Mouse (Mus musculus) skeletal muscle tissue, adult 2 months (tissue): ENCODE results near the gene Zfp692.

Source experiments
- DNase-seq: peaks from one replicate; pipeline ENCODE4 v3.0.0-alpha.2; 2012; ENCODE audit warnings: low read depth, low spot score

Gene Zfp692

DNA sequence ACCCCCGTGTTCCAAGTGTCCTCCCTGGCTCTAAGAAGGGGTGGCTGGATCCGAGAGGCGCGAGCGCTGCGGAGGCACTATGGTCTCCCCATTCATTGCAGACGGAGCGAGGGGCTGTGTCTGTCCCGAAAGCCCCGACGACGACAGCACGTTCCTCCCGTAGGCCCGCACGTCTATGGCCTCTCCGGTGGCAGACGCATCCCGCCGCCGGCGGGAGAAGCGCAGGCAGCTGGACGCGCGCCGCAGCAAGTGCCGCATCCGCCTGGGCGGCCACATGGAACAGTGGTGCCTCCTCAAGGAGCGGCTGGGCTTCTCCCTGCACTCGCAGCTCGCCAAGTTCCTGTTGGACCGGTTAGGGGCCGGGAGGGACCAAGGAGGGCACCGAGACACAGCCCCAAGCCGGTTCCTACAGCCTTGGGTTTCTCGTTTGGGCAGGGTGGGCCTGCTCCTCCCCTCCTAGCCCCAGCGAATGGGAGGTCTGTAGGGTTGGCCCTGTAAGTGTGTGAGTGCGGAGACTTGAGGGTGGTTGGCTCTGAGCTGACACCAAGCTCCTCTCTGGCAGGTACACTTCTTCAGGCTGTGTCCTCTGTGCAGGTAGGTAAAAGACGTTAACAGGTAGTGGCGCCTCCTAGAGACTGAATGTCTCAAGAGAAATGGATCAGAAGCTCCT lies 677 bp downstream of the Zfp692 start:
- no peak for DNase-seq

DNA sequence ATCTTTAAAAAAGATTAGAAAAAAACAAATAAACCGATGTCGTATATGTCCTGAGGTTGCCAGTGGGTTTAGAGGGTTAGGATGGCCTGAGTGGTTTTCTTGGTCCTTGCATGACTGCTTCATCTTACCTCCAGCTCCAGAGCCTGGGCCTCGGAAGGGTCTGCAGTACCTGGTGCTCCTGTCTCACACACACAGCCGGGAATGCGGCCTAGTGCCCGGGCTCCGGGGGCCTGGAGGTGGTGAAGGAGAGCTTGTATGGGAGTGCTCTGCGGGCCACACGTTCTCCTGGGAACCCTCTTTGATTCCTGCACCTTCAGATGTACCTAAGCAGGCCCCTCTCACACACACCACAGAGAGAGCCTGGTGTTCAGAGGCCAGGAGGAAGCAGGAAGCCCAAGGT lies 1.8 kb downstream of the Zfp692 start:
- DNase-seq: no peak

DNA sequence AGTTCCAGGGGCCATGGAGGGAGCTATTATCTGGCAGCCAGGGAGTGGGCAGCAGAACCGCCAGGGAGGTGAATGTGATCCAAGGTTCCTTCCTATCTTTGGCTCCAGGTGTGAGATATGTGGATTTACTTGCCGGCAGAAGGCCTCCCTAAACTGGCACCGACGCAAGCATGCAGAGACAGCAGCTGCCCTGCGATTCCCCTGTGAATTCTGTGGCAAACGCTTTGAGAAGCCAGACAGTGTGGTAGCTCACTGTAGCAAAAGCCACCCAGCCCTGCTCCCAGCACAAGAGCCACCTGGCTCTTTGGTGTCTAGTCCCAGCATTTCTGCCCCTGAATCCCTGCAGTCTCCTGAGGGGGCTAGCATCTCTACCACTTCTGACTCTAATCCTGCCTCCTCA lies 7.2 kb downstream of the Zfp692 start:
- DNase-seq: no peak

DNA sequence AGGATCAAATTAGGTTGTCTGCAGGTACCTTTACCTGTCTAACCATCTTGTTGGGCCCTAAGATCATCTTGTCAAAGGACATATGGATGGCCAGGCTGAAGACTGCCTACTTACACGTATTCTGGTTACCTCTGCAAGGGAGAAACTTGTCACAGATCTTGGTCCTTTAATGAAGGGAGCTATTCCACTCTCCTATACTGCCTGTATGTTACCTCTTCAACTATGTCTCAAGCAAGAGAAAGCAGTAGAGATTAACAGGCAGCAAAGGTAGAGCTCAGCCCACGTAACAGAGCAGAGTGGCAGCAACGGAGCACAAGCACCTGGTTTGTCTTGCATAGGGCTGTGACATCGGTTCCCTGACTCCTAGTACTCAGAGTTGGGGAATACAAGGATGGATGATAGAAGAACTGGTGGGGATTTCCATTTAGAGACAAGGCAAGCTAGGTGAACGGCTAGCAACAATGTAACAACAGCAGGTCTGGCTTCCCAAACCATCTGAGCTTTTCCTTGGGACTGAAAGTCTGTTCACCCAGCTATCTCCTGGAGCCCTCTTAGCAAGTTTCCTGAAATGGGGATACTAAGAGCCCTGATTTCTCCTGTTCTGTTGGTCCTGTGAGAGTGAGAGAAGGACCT lies 8.8 kb downstream of the Zfp692 start:
- DNase-seq: no peak

DNA sequence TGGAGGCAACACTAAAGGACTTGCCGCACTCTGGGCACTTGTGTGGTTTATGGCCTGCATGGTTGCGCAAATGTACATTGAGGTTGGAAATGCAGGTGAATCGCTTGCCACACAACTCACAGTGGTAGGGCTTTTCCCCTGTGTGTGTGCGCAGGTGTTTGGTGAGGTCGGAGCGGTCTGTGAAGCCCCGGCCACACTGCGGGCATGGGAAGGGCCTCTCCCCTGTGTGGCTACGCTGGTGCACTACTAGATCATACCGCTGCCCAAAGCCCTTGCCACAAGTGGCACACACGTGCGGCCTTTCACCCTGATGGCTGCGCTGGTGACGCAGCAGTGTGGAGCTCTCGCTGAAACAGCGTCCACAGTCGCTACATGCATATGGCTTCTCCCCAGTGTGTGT lies 9.5 kb downstream of the Zfp692 start:
- no peak for DNase-seq

DNA sequence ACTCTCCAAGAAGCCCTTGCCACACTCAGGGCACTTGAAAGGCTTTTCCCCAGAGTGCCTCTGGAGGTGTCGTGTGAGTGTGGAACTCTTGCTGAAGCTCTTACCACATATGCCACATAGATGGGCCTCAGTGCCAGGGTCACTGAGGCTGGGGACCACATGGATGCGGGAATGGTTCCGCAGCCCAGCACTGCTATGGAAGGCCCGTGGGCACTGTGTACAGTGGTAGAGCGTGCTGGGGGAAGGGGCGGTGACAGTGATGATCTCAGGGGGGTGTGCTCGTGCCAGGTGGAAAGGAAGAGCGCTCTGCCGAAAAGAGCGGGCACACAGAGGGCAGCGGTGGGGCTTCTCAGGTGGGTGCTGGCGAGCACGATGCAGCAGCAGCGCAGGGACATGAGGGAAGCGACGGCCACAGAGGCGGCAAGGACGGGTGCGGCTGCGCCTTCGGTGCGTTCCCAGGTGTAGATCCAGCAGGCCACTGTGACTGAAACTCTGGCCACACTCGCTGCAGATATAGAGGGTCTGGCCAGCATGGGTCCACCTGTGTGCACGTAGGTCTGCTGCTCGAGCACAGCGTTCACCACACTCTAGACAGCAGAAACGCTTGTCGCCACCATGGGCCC lies 10.0 kb downstream of the Zfp692 start:
- DNase-seq: no peak

DNA sequence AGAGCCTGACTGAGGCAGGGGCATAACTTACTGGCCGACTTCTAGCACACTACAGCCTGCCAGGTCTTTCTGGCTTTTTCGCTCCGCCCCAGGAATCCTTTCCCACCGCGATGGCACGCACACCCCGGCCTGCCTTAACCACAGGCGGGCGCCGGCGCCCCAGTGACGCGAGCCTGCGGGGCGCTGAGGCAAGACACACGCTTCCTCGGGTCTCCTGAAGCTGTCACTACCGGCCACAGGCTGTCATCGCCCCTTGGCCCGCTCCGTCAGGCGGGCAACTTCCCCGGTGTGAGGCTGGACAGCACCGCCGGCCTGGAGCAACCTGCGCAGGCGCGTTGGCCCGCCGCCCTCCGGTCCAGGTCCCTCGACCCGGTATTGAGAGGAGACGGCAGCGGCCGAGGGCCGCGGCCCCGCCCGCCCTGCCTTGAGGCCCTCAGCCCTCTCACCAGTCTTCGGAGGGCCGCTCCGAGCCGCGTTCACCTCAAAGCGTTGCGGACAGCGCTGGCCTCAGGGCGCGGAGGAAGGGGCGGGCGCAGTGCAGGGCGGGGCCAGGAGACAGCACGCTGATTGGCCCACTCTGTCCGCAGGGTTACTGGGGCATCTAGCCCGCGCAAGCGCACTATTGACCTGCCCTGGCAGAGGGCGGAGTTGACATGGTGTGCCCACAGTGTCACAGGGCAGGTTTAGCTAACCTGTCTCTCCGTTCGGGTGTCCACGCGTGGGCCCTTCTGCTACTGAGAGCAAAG lies 16.1 kb downstream of the Zfp692 start:
- DNase-seq: peak; percentile 98

DNA sequence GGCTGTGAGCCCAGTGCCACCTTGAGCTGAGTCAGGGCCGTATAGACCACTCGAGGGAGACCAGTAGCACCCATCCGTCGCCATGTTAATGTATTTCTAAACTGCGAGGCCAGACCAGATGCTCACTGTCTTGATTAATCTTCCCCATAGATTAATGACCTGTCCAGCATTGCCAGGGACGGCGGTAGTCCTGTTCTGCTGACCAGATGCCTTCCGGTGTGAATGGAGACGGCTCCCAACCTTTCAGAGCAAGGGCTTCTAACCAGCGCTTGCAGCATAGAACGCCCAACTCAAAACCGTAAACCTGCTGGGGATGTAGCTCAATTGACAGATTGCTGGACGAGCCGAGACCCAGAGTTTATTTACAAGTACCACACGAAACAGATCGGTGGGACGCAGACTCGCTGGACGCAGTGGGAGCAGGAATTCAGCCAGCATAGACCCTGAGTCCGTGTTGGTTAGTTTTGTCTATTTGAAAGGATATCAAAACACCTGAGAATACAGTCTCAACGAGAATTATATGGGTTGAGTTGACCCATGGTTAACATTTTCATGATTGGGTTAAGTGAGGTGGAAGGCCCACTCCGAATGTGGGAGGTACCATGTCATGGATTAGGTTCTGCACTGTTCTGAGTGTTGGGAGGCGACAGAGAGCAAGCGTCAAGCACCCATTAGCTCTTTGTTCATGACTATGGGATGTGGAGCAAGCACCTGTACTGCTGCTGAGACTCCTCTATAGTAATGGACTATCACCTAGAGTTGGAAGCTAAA lies 16.9 kb downstream of the Zfp692 start:
- DNase-seq: no peak

DNA sequence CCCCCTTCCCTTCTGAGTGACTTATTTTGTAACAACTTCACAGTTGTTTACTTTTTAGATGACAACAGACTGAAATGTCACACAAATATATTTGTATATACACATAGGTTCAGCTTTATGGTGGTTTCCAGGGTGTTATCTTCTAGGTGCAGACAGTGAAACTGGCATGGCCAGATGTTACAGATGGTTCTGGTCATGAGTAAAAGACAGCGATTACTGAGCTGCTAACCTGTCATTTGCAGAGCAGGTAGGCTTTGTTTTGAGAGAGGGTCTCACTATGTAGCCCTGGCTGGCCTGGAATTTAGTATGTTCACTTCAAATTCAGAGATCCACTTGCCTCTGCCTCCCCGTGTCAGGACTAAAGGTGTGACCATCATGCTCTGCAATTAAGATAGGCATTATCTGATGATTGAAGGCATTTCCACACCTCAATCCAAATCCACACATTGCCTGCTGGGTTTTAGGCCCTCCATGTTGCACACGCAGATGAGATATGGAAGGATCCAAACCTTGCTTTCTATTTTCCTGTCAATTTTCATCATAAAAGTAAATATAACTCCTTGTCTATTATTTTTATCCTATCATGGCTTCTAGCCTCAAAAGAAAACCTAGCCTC lies 17.9 kb downstream of the Zfp692 start:
- no peak for DNase-seq

DNA sequence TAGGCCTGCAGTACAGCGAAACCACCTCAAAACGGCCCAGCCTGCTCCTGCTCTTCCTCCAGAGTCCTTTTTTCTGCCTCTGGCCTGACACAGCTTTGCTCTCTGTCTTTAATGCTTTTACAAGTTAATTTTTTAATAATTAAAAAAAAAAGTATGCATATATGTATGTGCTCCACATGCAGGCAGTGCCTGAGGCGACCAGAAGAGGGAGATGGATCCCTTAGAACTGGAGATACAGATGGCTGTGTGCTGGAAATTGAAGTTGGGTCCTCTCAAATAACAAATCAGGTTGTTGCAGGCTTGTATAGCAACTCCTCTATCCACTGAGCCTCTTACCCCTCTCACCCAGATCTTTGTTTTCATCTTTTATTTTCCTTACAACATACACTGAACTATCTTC lies 19.9 kb downstream of the Zfp692 start:
- no peak for DNase-seq

DNA sequence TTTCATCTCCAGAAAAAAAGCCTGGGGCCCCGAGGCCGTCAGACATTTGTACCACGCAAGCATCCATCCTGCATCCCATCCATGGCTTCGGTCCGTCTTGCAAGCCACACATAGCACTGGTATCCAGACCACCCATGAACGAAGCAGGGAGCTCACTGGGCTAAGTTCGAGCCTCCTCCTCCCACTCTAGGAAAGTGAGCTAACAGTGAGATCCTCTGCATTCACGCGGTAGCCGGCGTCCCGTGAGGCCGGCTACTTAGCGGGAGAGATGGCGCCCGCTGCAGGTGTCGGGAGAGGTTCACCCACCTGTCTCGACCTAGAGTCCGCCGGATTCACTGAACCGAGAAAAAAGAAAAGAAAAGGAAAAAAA lies 23.0 kb downstream of the Zfp692 start:
- no peak for DNase-seq

DNA sequence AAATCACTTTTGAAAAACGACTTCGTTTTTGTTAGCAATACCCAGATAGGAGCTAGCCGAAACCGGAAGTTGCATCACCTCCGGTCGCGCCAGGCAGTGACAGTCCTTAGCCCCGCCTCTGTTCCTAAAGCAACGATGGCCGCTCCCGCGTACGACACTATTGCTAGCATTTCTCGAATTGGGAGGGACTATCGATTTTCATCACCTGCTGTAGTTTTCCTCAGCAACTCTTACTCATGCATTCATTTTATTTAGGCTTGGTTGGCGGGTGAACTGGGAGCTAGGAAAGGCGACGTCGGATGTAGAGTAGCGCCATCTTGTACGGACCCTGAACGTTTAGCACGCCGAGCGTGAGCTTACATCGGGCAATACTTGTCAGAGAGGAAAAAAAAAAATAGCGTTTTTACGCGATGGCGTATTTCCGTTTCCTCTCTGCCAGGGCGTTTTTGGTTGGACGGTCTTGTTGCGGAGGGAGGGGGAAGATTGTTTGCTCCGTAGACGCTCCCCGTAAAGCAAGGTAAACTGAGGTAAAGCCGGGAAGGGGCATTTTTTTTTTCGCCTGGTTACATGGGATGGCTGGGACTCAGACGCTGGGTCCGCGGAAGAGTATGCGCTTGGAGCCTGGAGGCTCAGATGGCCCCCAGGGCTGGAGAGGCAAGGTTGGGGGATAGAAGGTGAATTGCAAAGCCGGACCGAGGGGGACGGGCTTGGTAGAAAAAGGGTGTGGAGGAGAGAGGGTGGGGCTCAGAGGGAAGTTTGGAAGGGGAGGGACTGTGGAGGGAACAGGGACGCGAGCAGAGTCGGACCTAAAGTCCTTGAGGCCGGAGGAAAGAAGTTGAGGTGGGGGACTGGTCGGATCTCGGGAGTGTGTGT lies 23.6 kb downstream of the Zfp692 start, which contains the start of the genes Zfp672 and Sh3bp5l:
TSS of gene Zfp672 (minus strand) at position 64 of the 873 bp plus-strand sequence.
TSS of gene Sh3bp5l (plus strand) at position 449 of the 873 bp plus-strand sequence.
- DNase-seq: peak; percentile 92

DNA sequence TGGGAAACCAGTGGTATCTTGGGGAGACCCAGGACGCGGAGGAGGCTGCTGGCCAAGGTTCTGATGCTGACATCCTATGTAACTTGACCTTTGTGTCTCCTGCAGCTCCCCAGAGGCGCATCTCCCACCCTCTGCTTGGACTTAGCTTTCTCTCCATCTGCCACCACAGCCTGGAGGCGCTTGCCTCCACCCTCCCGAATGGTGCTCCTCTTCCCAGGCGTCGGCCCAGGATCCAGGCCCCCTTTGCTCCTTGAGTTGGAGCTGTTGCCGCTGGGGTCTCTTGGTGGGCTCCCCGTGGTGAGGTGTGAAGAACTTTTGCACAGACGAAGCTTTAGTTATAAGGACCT lies 24.3 kb downstream of the Zfp692 start:
- DNase-seq: no peak

DNA sequence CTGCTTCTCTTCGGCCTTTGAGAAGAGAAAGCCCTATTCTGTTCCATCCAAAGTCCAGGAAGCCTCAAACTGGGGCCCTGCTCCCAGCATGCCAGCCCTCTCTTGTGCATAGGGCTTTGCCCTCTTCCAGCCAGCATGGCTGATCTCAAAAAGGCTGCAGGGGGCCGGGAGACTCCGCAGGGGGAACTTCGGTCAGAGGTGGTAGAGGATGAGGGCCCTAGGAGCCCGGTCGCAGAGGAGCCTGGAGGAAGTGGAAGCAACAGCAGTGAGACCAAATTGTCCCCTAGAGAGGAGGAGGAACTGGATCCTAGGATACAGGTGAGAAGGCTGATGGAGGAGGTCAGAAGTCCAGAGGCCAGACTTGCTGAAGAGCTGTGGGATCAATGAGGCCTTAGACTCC lies 24.7 kb downstream of the Zfp692 start:
- DNase-seq: no peak

DNA sequence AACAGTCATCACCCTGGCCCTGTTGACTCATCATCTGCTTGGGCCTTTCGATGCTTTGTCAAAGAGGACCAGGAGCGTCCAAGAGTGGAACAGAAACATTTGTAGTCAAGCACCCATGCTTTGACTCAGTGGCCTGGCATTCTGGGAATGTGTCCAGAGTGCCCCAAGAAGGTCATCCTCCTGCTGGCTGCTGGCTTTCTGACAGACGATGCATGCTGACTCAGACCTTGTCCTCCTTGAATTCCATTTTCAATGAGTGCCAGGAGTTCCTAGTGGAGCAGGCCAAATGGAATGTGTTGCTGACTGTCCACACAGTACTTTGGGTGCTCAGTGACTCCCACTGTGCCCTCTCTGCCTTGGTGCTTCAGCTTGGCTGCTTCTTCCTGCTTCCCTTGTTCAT lies 27.9 kb downstream of the Zfp692 start:
- peak; percentile 62 for DNase-seq

DNA sequence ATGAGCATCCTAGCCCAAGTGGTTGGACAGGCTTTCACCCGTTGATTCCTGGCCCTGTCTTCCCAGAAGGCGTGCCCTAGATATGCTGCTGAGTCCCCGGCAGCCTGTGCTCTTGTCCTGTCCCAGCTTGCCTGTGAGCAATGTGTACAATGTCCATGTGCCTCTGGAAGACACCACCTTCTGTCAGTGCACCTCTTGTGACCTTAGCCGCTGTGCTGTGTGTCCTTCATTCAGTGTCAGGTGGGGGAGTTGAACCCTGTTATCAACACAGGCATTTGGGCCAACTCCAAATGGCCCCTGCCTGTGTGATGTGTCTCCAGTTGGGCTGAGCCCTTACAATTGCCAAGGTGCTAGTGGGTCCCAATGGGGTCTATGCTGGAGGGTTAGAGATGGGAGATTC lies 39.9 kb downstream of the Zfp692 start:
- DNase-seq: no peak

DNA sequence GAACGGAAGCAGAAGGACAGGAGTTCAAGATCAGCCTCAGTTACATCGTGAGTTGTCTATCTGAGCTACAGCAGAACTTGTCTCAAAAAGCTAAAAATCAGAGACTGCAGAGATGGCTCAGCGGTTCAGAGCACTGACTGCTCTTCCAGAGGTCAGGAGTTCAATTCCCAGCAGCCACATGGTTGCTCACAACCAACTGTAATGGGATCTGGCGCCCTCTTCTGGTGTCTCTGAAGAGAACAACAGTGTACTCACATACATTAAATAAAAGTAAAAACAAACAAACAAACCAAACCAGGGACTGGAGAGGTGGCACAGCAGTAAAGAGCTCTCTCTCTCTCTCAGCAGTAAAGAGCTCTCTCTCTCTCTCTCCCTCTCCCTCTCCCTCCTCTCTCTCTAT lies 43.8 kb downstream of the Zfp692 start:
- DNase-seq: no peak

DNA sequence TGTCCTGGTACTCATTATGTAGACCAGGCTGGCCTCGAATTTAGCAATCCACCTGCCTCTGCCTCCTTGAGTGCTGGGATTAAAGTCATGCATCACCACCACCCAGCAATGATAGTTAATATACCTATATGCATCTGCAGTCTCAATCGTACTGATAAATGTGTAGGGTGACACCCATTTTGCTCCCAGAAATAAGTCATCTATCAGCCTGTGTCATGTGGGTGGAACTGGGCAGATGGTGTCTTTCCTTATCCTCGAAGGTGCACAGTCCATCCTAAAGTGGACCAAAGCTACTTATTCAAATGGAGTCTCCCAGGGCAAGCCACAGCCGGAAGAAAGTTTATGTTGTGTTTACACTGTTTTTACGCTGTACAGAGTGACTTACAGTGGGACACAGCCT lies 44.3 kb downstream of the Zfp692 start:
- DNase-seq: no peak

DNA sequence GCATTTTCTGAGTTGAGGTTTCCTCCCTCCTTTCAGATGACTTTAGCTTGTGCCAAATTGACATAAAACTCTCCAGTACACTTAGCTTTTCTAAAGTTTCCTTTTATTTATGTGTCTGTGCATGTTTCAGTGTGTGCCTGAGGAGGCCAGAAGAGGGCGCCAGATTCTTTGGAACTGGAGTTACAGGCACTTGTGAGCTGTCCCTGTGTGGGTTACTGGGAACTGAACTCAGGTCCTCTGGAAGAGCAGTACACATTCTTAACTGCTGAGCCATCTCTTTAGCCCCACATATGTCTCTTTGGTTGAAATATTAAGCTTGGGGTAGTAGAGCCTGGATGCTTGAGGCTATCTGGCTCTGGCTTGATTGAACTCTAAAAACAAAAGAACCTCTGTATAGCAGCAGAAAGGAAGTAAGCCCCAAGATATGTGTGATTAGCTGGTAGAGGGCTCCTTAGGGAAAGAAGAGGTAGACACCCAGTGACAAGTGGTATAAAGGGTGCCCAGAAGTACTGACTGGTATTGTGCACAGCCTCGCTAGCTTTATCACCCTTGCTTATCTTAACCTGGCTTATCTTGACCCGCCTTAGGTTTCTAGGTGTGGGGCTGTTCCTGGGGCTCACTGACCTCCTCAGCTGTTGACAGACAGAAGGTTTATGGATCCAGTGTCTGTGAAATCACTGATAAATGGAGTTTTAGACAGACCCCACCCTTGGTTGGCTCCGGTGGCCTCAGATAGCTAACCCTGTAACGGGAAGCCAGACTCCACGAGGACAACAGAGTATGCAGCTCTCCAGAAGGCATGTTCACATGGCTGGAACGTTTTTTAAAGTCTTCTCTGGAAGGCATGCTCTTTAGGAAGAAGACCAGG lies 46.0 kb downstream of the Zfp692 start:
- no peak for DNase-seq
